ENCODE assay signal across 16 mouse cellular contexts in genomic region chr2:144291600-144292305, GRCm38 (mm10). TPM values are rescaled to one million over a fixed set of nuclear protein-coding genes. Genes with fewer than 3 reads are reported as not detected.
DNase-seq lines count a peak whose midpoint lies in the region; ATAC-seq lines count a peak whose summit lies in the region.
"Had no signal": no experiment of that assay in that cellular context is flagged by ENCODE, and none has a peak within 500 bp of the region (broad histone marks: within the 10 kb centered on the region; RNA-seq: fewer than 3 reads in every experiment).

No protein-coding gene starts in this region.

- no peaks in the 10 kb centered on the region for H3K36me3 ChIP-seq in hindbrain, embryonic 11.5 days (ENCODE audit: control insufficient read depth, insufficient read depth, low read length)
- H3K36me3 ChIP-seq in hindbrain, embryonic 16.5 days (ENCODE audit: control insufficient read depth, insufficient read depth, low read length): no peaks in the 10 kb centered on the region
- H3K36me3 ChIP-seq: midbrain, embryonic 12.5 days; neural tube, embryonic 12.5 days had no signal

- no peak overlapping the region for H3K9ac ChIP-seq in hindbrain, embryonic 11.5 days (ENCODE audit: low read depth, low read length)
- H3K9ac ChIP-seq in hindbrain, embryonic 16.5 days (ENCODE audit: low read depth, low read length): no peak overlapping the region
- H3K9ac ChIP-seq: midbrain, embryonic 12.5 days; neural tube, embryonic 12.5 days had no signal

- H3K4me3 ChIP-seq in hindbrain, embryonic 11.5 days (ENCODE audit: low read depth, low read length): no peak overlapping the region
- H3K4me3 ChIP-seq in hindbrain, embryonic 16.5 days (ENCODE audit: low read length): no peak overlapping the region
- H3K4me3 ChIP-seq: midbrain, embryonic 12.5 days; neural tube, embryonic 12.5 days had no signal

- no peaks in the 10 kb centered on the region for H3K27me3 ChIP-seq in hindbrain, embryonic 11.5 days (ENCODE audit: control insufficient read depth, insufficient read depth, low read length)
- H3K27me3 ChIP-seq in hindbrain, embryonic 16.5 days (replicated peaks; ENCODE audit: control insufficient read depth, insufficient read depth, low read length): no peaks in the 10 kb centered on the region
- H3K27me3 ChIP-seq: midbrain, embryonic 12.5 days; neural tube, embryonic 12.5 days had no signal

- ATAC-seq in hindbrain, embryonic 11.5 days (ENCODE audit: low FRiP score): no peak
- no peak for ATAC-seq in hindbrain, embryonic 16.5 days
- ATAC-seq: CD4-positive, CD25-positive, alpha-beta regulatory T cell, adult 4 months had no signal

- DNase-seq in brain, adult 2 months (ENCODE audit: low read depth, low spot score): peak; percentile 89
- peak; percentile 80 to 86 for DNase-seq in frontal cortex, adult 2 months (ENCODE audit: extremely low spot score in 1 of 2, low spot score in 1 of 2)
- DNase-seq in layer of hippocampus, postnatal 10 days (ENCODE audit: low spot score in 2 of 2): peak; percentile 28
- peak; percentile 75 to 85 for DNase-seq in left cerebral cortex, postnatal 36 days (ENCODE audit: low spot score in 2 of 2)
- no peak for DNase-seq in heart, adult 8-10 months (ENCODE audit: low spot score)
- no peak for DNase-seq in cerebellum, adult 9-10 months
- no peak for DNase-seq in hindbrain, embryonic 11.5 days (ENCODE audit: low spot score)
- DNase-seq: cerebellum, adult 18-20 months; kidney, adult 18-20 months had no signal

- whole genome bisulfite sequencing in hindbrain, embryonic 11.5 days: 87% methylated on average over 11 of the region's 11 CpGs
- WGBS in hindbrain, embryonic 16.5 days: 80% methylated on average over 11 of the region's 11 CpGs

- no peak overlapping the region for H3K4me2 ChIP-seq in hindbrain, embryonic 11.5 days (replicated peaks; ENCODE audit: low read depth, low read length)
- H3K4me2 ChIP-seq in hindbrain, embryonic 16.5 days (ENCODE audit: low read length): no peak overlapping the region
- H3K4me2 ChIP-seq: heart, embryonic 11.5 days; midbrain, embryonic 12.5 days; neural tube, embryonic 12.5 days had no signal

- intact Hi-C loops in left cerebral cortex, postnatal 36 days (cut with DNase I): loop anchor here (5.0 kb wide), 1 partner anchor 151 kb away; no protein-coding TSS in a partner anchor

- H3K9me3 ChIP-seq in hindbrain, embryonic 11.5 days (ENCODE audit: control insufficient read depth, low read length): no peaks in the 10 kb centered on the region
- H3K9me3 ChIP-seq in hindbrain, embryonic 16.5 days (ENCODE audit: control insufficient read depth, low read length): no peaks in the 10 kb centered on the region
- H3K9me3 ChIP-seq: midbrain, embryonic 12.5 days; neural tube, embryonic 12.5 days had no signal

- H3K4me1 ChIP-seq in hindbrain, embryonic 11.5 days (replicated peaks; ENCODE audit: control insufficient read depth, insufficient read depth, low read length): no peaks in the 10 kb centered on the region
- no peaks in the 10 kb centered on the region for H3K4me1 ChIP-seq in hindbrain, embryonic 16.5 days (ENCODE audit: control insufficient read depth, insufficient read depth, low read depth, low read length)
- H3K4me1 ChIP-seq: midbrain, embryonic 12.5 days; neural tube, embryonic 12.5 days had no signal

- no peak overlapping the region for H3K27ac ChIP-seq in hindbrain, embryonic 11.5 days (ENCODE audit: low read depth, low read length)
- no peak overlapping the region for H3K27ac ChIP-seq in hindbrain, embryonic 16.5 days (ENCODE audit: low read depth, low read length)
- H3K27ac ChIP-seq: midbrain, embryonic 12.5 days; neural tube, embryonic 12.5 days had no signal

RNA-seq across cellular contexts. Expression of gene Snx5, which starts 21.0 kb away (rescaled TPM):
- polyA plus RNA-seq in frontal cortex, adult 2 months (2012; rRNA removed): 74.7 and 83.1 TPM in 2 replicates
- 10 to 100 TPM; 67.9 to 68.7 TPM for total RNA-seq in layer of hippocampus, postnatal 10 days (2021)
- total RNA-seq in left cerebral cortex, postnatal 36 days (2021): 10 to 100 TPM; 68.7 to 78.9 TPM
- total RNA-seq in heart, adult 8-10 months (2022): 10 to 100 TPM; 56.1 to 62.3 (median 59.5) TPM
- 104 and 108 TPM in 2 replicates for polyA plus RNA-seq in hindbrain, embryonic 11.5 days (2014; fragmentation: Nextera tagmentation; extraction: Ambion mirVana)
- polyA plus RNA-seq in hindbrain, embryonic 16.5 days (2015; fragmentation: Nextera tagmentation; extraction: Ambion mirVana): 68.0 and 72.8 TPM in 2 replicates

RNA-seq across cellular contexts. Expression of gene Mgme1, which starts 21.3 kb away (rescaled TPM):
- polyA plus RNA-seq in frontal cortex, adult 2 months (2012; rRNA removed): 5.9 and 6.0 TPM in 2 replicates
- total RNA-seq in layer of hippocampus, postnatal 10 days (2021): 1 to 10 TPM; 2.9 to 3.2 TPM
- total RNA-seq in left cerebral cortex, postnatal 36 days (2021): 1 to 10 TPM; 4.8 to 5.3 TPM
- total RNA-seq in heart, adult 8-10 months (2022): 10 to 100 TPM; 14.5 to 18.5 (median 17.3) TPM
- 15.8 and 17.2 TPM in 2 replicates for polyA plus RNA-seq in hindbrain, embryonic 11.5 days (2014; fragmentation: Nextera tagmentation; extraction: Ambion mirVana)
- 12.4 and 14.9 TPM in 2 replicates for polyA plus RNA-seq in hindbrain, embryonic 16.5 days (2015; fragmentation: Nextera tagmentation; extraction: Ambion mirVana)

RNA-seq across cellular contexts. Expression of gene Ovol2, which starts 40.2 kb away (rescaled TPM):
- 6.1 and 8.3 TPM in 2 replicates for polyA plus RNA-seq in frontal cortex, adult 2 months (2012; rRNA removed)
- 1 to 10 TPM; 1.5 to 2.1 TPM for total RNA-seq in layer of hippocampus, postnatal 10 days (2021)
- 10 to 100 TPM in 1 of 2 experiments, 1 to 10 TPM in 1; 6.9 to 10.8 TPM for total RNA-seq in left cerebral cortex, postnatal 36 days (2021)
- total RNA-seq in heart, adult 8-10 months (2022): not detected
- 0.25 and 0.28 TPM in 2 replicates for polyA plus RNA-seq in hindbrain, embryonic 11.5 days (2014; fragmentation: Nextera tagmentation; extraction: Ambion mirVana)
- 0.10 TPM in 1 of 2 replicates, not detected in the other for polyA plus RNA-seq in hindbrain, embryonic 16.5 days (2015; fragmentation: Nextera tagmentation; extraction: Ambion mirVana)
- total RNA-seq: gastrocnemius, adult 8-10 months; hematopoietic stem cell, adult 5-6 weeks had no signal
- polyA plus RNA-seq: CD4-positive, CD25-positive, alpha-beta regulatory T cell, adult 4 months; midbrain, embryonic 12.5 days had no signal

Comparison
In these comparisons a context has a peak if more than half of its experiments do, and no peak if none do; other contexts are left out.
1. DNase-seq: peak in brain, adult 2 months (single experiment), frontal cortex, adult 2 months (2 of 2), layer of hippocampus, postnatal 10 days (2 of 2) and left cerebral cortex, postnatal 36 days (2 of 2); none in heart, adult 8-10 months (single experiment), cerebellum, adult 9-10 months (single experiment) and hindbrain, embryonic 11.5 days (single experiment).